Mouse (Mus musculus): ENCODE data around the gene Dcp1a. TPM values are rescaled to one million over a fixed set of nuclear protein-coding genes. Genes with fewer than 3 reads are reported as not detected.

Dcp1a gene
- total and polyA plus RNA-seq, 3 experiments: 18.3 to 26.9 (median 20.1) TPM

GRCm38 (mm10) chr14:30457897-30458296 lies 21.4 kb upstream of the Dcp1a start:
- no peaks in the 10 kb centered on the region for H3K9me3 ChIP-seq (replicated peaks; ENCODE audit: low read length)
- peaks cover 9 to 28% of the 10 kb centered on the region in 2 experiments for H3K4me1 ChIP-seq (ENCODE audit: control insufficient read depth in 1 of 2, insufficient read depth in 2 of 2)
- no peak overlapping the region for H3K27ac ChIP-seq (ENCODE audit: insufficient read depth, low read depth)
- no peaks in the 10 kb centered on the region for H3K36me3 ChIP-seq (replicated peaks in 1 of 2; ENCODE audit: control insufficient read depth in 1 of 2, insufficient read depth in 1 of 2, low read length in 1 of 2)
- no peaks in the 10 kb centered on the region for H3K27me3 ChIP-seq (replicated peaks)
- peak; percentile 67 for DNase-seq (ENCODE audit: extremely low read depth)
- H3K4me2 ChIP-seq (ENCODE audit: insufficient read depth, low read depth, poor library complexity, severe bottlenecking): peak overlapping the region; percentile 71; the same call in 1 of the 2 replicates
- H3K4me3 ChIP-seq (replicated peaks in 1 of 3; ENCODE audit: low read depth in 2 of 3, low read length in 2 of 3, poor library complexity in 1 of 3): no peak overlapping the region
- TF ChIP-seq SMC3 (IDR thresholded peaks at IDR 0.05; ENCODE audit: low read depth, low read length): no peak; the same call in none of the 2 replicates
- TF ChIP-seq CHD1 (IDR thresholded peaks at IDR 0.05; ENCODE audit: low read depth, low read length): no peak
- TF ChIP-seq MAZ (IDR thresholded peaks at IDR 0.05; ENCODE audit: low read depth, low read length): no peak
- TF ChIP-seq CTCF (conservative IDR thresholded peaks at IDR 0.05 in 1 of 2, IDR thresholded peaks at IDR 0.05 in 1 of 2; ENCODE audit: low read depth in 2 of 2, low read length in 2 of 2): no peak
- TF ChIP-seq BHLHE40 (IDR thresholded peaks at IDR 0.05; ENCODE audit: low read depth, low read length): no peak
- no peak for TF ChIP-seq MXI1 (IDR thresholded peaks at IDR 0.05; ENCODE audit: low read depth, low read length)
- peak; percentile 79 for TF ChIP-seq JUND (conservative IDR thresholded peaks at IDR 0.05; ENCODE audit: low read depth, low read length)
- no peak for TF ChIP-seq IRF4 (IDR thresholded peaks at IDR 0.05; ENCODE audit: low read depth, low read length)
- TF ChIP-seq E2F4 (IDR thresholded peaks at IDR 0.05; ENCODE audit: insufficient replicate concordance, low read depth, low read length): no peak
- TF ChIP-seq JUN (IDR thresholded peaks at IDR 0.05; ENCODE audit: insufficient read depth, low read depth, low read length): peak; percentile 43; the same call in 1 of the 2 replicates
- TF ChIP-seq MAFK (IDR thresholded peaks at IDR 0.05; ENCODE audit: insufficient replicate concordance, low read length): no peak
- no peak for TF ChIP-seq MEF2A (IDR thresholded peaks at IDR 0.05; ENCODE audit: borderline replicate concordance, low read depth, low read length)
- H3K79me2 ChIP-seq (replicated peaks; ENCODE audit: control insufficient read depth, extremely low read depth, insufficient read depth, poor library complexity, severe bottlenecking): no peaks in the 10 kb centered on the region
- H3K9ac ChIP-seq (ENCODE audit: insufficient read depth, low read depth): no peak overlapping the region
- in situ Hi-C loops (cut with MboI; ENCODE audit: low pct_ligation_motif_present, low pct_unique_long_range_greater_than_20kb, low sequenced_read_pairs) (no loop called here), dilution Hi-C loops (cut with MboI; ENCODE audit: extremely low pct_ligation_motif_present, extremely low pct_unique_long_range_greater_than_20kb, low sequenced_read_pairs) (no loop called here)

GRCm38 (mm10) chr14:30458820-30459219 lies 20.5 kb upstream of the Dcp1a start:
- Histone ChIP-seq H3K36me3 (replicated peaks in 1 of 2; ENCODE audit: control insufficient read depth in 1 of 2, insufficient read depth in 1 of 2, low read length in 1 of 2) (no peaks in the 10 kb centered on the region), H3K9me3 (replicated peaks; ENCODE audit: low read length) (no peaks in the 10 kb centered on the region), H3K9ac (ENCODE audit: insufficient read depth, low read depth) (no peak overlapping the region), H3K4me3 (replicated peaks in 1 of 3; ENCODE audit: low read depth in 2 of 3, low read length in 2 of 3, poor library complexity in 1 of 3) (no peak overlapping the region), H3K27ac (ENCODE audit: insufficient read depth, low read depth) (no peak overlapping the region), H3K4me1 (ENCODE audit: control insufficient read depth in 1 of 2, insufficient read depth in 2 of 2) (peaks cover 9 to 28% of the 10 kb centered on the region in 2 experiments), H3K79me2 (replicated peaks; ENCODE audit: control insufficient read depth, extremely low read depth, insufficient read depth, poor library complexity, severe bottlenecking) (no peaks in the 10 kb centered on the region), H3K27me3 (replicated peaks) (no peaks in the 10 kb centered on the region), H3K4me2 (ENCODE audit: insufficient read depth, low read depth, poor library complexity, severe bottlenecking) (no peak overlapping the region)
- DNase-seq (ENCODE audit: extremely low read depth): no peak
- in situ Hi-C loops (cut with MboI; ENCODE audit: low pct_ligation_motif_present, low pct_unique_long_range_greater_than_20kb, low sequenced_read_pairs): no loop called here
- TF ChIP-seq CHD2 (IDR thresholded peaks at IDR 0.05; ENCODE audit: low read length) (no peak), MYC (IDR thresholded peaks at IDR 0.05; ENCODE audit: low read depth, low read length) (no peak), ZKSCAN1 (IDR thresholded peaks at IDR 0.05; ENCODE audit: borderline replicate concordance, low read depth, low read length) (no peak), CHD1 (IDR thresholded peaks at IDR 0.05; ENCODE audit: low read depth, low read length) (no peak), SIN3A (IDR thresholded peaks at IDR 0.05; ENCODE audit: low read length) (no peak), MAX (IDR thresholded peaks at IDR 0.05; ENCODE audit: low read length) (no peak), SMC3 (IDR thresholded peaks at IDR 0.05; ENCODE audit: low read depth, low read length) (no peak), TCF12 (IDR thresholded peaks at IDR 0.05; ENCODE audit: low read depth, low read length) (no peak), RAD21 (IDR thresholded peaks at IDR 0.05; ENCODE audit: low read depth, low read length) (no peak), NRF1 (IDR thresholded peaks at IDR 0.05; ENCODE audit: low read depth, low read length) (no peak)
- dilution Hi-C loops (cut with MboI; ENCODE audit: extremely low pct_ligation_motif_present, extremely low pct_unique_long_range_greater_than_20kb, low sequenced_read_pairs): no loop called here
